Mouse (Mus musculus) lung, postnatal 36 days (tissue): Measurements from ENCODE around the gene Zpr1.

Experiments used
- DNase-seq: peaks from one replicate; pipeline ENCODE4 v3.0.0; 2022; ENCODE audit warnings: mixed read lengths

Zpr1 gene

GRCm38 (mm10) chr9:46272677-46273454 lies at the start of gene Zpr1:
Gene Zpr1 (plus strand): TSS chr9:46273064.
- DNase-seq, result peak; percentile 94

DNA sequence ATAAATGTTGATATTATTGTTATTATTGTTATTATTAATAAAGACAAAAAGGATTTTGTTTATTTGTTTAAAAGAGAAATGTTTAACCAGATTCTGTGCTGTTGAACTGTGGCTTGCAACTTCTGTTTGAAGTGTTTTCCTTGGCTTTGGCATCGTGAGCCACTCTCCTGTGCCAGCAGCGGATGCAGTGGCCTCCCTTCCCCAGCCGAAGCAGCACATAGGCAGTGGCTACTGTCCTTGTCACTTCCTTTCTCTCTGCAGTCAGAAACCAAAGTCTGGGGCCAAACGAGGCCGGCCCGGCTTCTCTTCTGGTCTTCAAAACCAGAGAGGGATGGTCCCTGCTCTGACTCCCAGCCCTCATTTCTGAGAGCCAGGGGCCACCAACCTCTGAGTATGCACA lies 49.8 kb upstream of the Zpr1 start:
- DNase-seq, result peak; percentile 52

DNA sequence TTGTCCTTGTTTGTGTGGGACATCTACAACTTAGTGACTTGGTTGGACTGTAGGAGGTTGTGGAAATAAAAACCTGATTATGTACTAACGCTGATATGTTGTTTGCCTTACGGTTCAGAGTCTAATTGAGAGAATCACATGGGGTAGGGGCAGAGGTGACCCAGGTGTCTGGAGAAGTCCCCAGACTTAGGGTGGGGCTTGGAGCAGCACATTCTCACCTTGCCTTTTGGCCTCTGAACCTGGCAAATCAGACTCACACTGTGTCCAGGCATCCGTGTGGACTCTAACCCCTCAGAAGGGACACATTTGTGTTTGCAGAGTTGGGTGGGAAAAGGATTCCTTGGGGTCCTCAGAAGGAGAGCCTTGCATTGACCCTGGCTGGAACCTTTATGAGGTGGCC lies 48.8 kb upstream of the Zpr1 start:
- no peak for DNase-seq

GRCm38 (mm10) chr9:46224945-46225660 lies 47.8 kb upstream of the Zpr1 start:
- DNase-seq, result no peak

GRCm38 (mm10) chr9:46227064-46227614 lies 45.7 kb upstream of the Zpr1 start:
- DNase-seq, result no peak

GRCm38 (mm10) chr9:46228491-46228890 lies 44.4 kb upstream of the Zpr1 start, which contains the start of gene Apoa1:
Gene Apoa1 (plus strand): TSS chr9:46228580.
- no peak for DNase-seq

- DNase-seq, result peak; percentile 87
Measured at GRCm38 (mm10) chr9:46229573-46230449, 43.1 kb upstream of the Zpr1 start.

- DNase-seq, result no peak
Measured at GRCm38 (mm10) chr9:46230450-46230975, 42.4 kb upstream of the Zpr1 start.

DNA sequence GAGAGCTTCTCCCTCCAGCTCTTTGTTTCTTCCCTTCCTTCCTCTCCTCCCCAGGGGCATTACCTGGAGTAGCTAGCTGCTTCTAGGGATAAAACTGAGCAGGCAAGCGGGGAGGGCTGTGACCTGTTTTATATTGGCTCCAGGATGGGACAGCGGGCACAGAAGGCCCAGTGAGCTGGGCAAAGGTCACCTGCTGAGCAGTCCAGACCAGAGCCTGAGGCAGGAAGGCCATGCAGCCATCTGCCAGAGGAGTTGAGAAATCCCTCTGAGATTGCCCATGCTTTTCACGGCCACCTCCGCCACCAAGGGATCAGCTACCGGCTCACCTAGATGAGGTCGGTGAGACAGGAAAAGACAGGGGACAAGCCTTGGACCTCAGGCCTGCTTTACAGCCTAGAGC lies 37.7 kb upstream of the Zpr1 start:
- no peak for DNase-seq

DNA sequence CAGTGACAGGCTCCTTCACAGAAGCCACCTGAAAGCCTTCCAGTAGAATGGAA lies 37.4 kb upstream of the Zpr1 start, which contains the start of gene Apoc3:
Gene Apoc3 (minus strand): TSS at position 41 of the 53 bp plus-strand sequence.
- no peak for DNase-seq

- no peak for DNase-seq
Measured at GRCm38 (mm10) chr9:46235649-46236048, 37.2 kb upstream of the Zpr1 start.

DNA sequence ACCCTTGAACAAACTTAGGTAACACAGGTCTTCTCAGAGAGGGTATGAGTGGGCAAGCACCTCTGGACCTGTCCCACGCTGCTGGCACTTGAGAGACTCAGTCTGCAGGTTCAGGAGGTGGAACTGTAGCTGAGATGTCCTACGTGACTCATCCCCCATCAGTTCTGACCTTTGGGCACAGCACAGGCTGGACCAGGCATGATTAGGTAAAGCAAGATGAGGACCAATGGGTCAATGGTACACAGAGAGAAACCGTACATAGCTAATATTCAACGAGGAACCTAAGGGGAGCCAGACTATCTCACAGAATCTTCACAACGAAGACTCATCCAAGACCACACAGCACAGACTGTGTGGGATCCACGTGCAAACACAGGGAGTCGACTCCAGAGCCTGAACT lies 34.0 kb upstream of the Zpr1 start:
- DNase-seq, result no peak

DNA sequence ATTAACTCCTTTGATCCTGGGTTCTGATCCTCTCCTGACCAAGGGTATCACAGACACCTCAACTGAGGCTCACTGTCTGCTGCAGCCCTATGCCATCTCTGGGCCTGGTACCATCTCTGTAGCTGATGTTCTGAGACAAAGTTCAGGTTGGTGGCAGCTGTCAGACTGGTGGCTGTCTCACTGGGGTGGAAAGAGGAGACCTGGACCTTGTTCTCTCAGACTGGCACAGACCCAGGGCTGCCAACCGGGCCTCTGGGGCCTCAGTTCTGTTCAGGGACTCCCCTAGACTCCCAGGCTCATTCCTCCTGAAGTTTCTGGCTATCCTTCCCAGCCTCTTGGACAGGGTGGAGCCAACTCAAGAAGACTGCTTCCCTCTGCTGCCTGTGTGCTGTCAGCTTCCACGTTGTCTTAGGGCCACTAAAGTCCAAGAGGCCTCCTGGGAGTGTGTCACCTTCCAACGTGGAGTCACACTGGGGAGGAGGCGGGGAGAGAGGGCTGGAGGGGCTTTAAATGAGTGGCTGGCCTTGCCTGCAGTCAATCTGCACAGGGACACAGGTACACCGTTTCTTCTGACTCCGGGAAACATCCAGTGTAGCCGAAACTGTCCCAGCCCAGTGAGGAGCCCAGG lies 32.2 kb upstream of the Zpr1 start, which contains the start of gene Apoa4:
Gene Apoa4 (plus strand): TSS at position 171 of the 628 bp plus-strand sequence.
- DNase-seq, result no peak

GRCm38 (mm10) chr9:46241818-46242217 lies 31.0 kb upstream of the Zpr1 start:
- no peak for DNase-seq

GRCm38 (mm10) chr9:46243122-46243521 lies 29.7 kb upstream of the Zpr1 start:
- DNase-seq, result no peak

GRCm38 (mm10) chr9:46243584-46243983 lies 29.3 kb upstream of the Zpr1 start:
- no peak for DNase-seq

DNA sequence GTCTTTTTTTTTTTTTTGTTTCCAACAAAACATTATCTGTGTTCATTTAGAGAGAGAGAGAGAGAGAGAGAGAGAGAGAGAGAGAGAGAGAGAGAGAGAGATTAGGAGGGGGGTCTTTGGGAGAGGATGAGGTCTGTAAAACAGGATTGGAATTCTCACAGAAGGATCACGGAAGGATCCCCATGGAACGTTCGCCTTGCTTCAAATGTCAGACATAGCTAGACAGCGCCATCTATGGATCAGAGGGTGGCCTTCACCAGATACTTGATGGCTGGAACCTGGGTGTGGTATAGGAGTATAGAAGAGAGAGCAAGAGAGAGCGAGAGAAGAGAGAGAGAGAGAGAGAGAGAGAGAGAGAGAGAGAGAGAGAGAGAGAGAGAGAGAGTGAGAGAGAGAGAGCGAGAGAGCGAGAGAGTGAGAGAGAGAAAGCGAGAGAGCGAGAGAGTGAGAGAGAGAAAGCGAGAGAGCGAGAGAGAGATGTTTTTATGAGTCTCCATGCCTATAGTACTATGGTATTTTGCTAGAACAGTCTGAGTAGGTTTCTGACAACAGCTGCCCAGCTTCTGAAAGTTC lies 26.0 kb upstream of the Zpr1 start:
- peak; percentile 85 for DNase-seq

- DNase-seq, result no peak
Measured at GRCm38 (mm10) chr9:46256177-46256576, 16.7 kb upstream of the Zpr1 start.

GRCm38 (mm10) chr9:46256658-46257385 lies 16.0 kb upstream of the Zpr1 start:
- peak; percentile 19 for DNase-seq

- DNase-seq, result peak; percentile 30
Measured at GRCm38 (mm10) chr9:46257546-46257945, 15.3 kb upstream of the Zpr1 start.

GRCm38 (mm10) chr9:46259111-46259510 lies 13.8 kb upstream of the Zpr1 start:
- DNase-seq, result no peak

GRCm38 (mm10) chr9:46261131-46261530 lies 11.7 kb upstream of the Zpr1 start:
- no peak for DNase-seq
